Mouse (Mus musculus): Measurements from ENCODE around the gene Kansl1. TPM values are rescaled to one million over a fixed set of nuclear protein-coding genes. Genes with fewer than 3 reads are reported as not detected.

Gene Kansl1
- polyA plus RNA-seq, 1 experiment from 2014 or later = 19.3 TPM

GRCm38 (mm10) chr11:104435141-104435540 is 33.5 kb downstream of the Kansl1 start:
- H3K27ac ChIP-seq = no peak overlapping the region
- H3K4me1 ChIP-seq = peaks cover 33% of the 10 kb centered on the region
- WGBS = 39% methylated on average over 1 of the region's 1 CpGs
- no peaks in the 10 kb centered on the region for H3K27me3 ChIP-seq (ENCODE audit: insufficient read depth, poor library complexity, severe bottlenecking)
- no peak overlapping the region for H3K4me3 ChIP-seq
- H3K9me3 ChIP-seq = no peaks in the 10 kb centered on the region
- DNase-seq (ENCODE audit: low spot score) = no peak
- H3K36me3 ChIP-seq = no peaks in the 10 kb centered on the region

GRCm38 (mm10) chr11:104432251-104432650 is 36.4 kb downstream of the Kansl1 start:
- no peaks in the 10 kb centered on the region for H3K27me3 ChIP-seq (ENCODE audit: insufficient read depth, poor library complexity, severe bottlenecking)
- no peak overlapping the region for H3K4me3 ChIP-seq
- no peak for DNase-seq (ENCODE audit: low spot score)
- peaks cover 18% of the 10 kb centered on the region for H3K4me1 ChIP-seq
- no peak overlapping the region for H3K27ac ChIP-seq
- H3K9me3 ChIP-seq = no peaks in the 10 kb centered on the region
- 0 out of 2 replicates have a peak, but pooled peaks cover 9% of the 10 kb centered on the region for H3K36me3 ChIP-seq

GRCm38 (mm10) chr11:104431807-104432206 is 36.9 kb downstream of the Kansl1 start:
- no peak for DNase-seq (ENCODE audit: low spot score)
- Histone ChIP-seq H3K36me3 (0 out of 2 replicates have a peak, but pooled peaks cover 9% of the 10 kb centered on the region), H3K4me3 (no peak overlapping the region), H3K27ac (no peak overlapping the region), H3K4me1 (peaks cover 15% of the 10 kb centered on the region), H3K9me3 (no peaks in the 10 kb centered on the region), H3K27me3 (ENCODE audit: insufficient read depth, poor library complexity, severe bottlenecking) (no peaks in the 10 kb centered on the region)
- 85% methylated on average over 1 of the region's 1 CpGs for WGBS

- Histone ChIP-seq H3K27me3 (ENCODE audit: insufficient read depth, poor library complexity, severe bottlenecking) (no peaks in the 10 kb centered on the region), H3K9me3 (no peaks in the 10 kb centered on the region), H3K36me3 (peaks cover 39% of the 10 kb centered on the region), H3K4me1 (no peaks in the 10 kb centered on the region; the same call in 1 of the 2 replicates), H3K27ac (no peak overlapping the region), H3K4me3 (no peak overlapping the region)
- DNase-seq (ENCODE audit: low spot score) = no peak
- 82% methylated on average over 16 of the region's 16 CpGs for WGBS
Measured at GRCm38 (mm10) chr11:104424727-104425416, 43.8 kb downstream of the Kansl1 start.

- Histone ChIP-seq H3K36me3 (peaks cover 31% of the 10 kb centered on the region), H3K4me1 (no peaks in the 10 kb centered on the region), H3K9me3 (no peaks in the 10 kb centered on the region), H3K27me3 (ENCODE audit: insufficient read depth, poor library complexity, severe bottlenecking) (no peaks in the 10 kb centered on the region), H3K4me3 (no peak overlapping the region), H3K27ac (no peak overlapping the region)
- no peak for DNase-seq (ENCODE audit: low spot score)
Measured at GRCm38 (mm10) chr11:104412254-104412653, 56.4 kb downstream of the Kansl1 start.

- no peak overlapping the region for H3K4me3 ChIP-seq
- DNase-seq (ENCODE audit: low spot score) = no peak
- no peaks in the 10 kb centered on the region for H3K27me3 ChIP-seq (ENCODE audit: insufficient read depth, poor library complexity, severe bottlenecking)
- H3K4me1 ChIP-seq = no peaks in the 10 kb centered on the region
- H3K27ac ChIP-seq = no peak overlapping the region
- H3K36me3 ChIP-seq = peaks cover 27% of the 10 kb centered on the region
- WGBS = 89% methylated on average over 2 of the region's 2 CpGs
- no peaks in the 10 kb centered on the region for H3K9me3 ChIP-seq
Measured at GRCm38 (mm10) chr11:104407391-104407790, 61.3 kb downstream of the Kansl1 start.

GRCm38 (mm10) chr11:104400961-104401360 is 67.7 kb downstream of the Kansl1 start:
- Histone ChIP-seq H3K4me3 (no peak overlapping the region), H3K27me3 (ENCODE audit: insufficient read depth, poor library complexity, severe bottlenecking) (no peaks in the 10 kb centered on the region), H3K4me1 (peaks cover 8% of the 10 kb centered on the region; the same call in 1 of the 2 replicates), H3K27ac (no peak overlapping the region), H3K36me3 (peaks cover 24% of the 10 kb centered on the region), H3K9me3 (no peaks in the 10 kb centered on the region)
- WGBS = 57% methylated on average over 5 of the region's 5 CpGs
- DNase-seq (ENCODE audit: low spot score) = no peak

GRCm38 (mm10) chr11:104399459-104400216 is 69.0 kb downstream of the Kansl1 start:
- H3K27ac ChIP-seq = no peak overlapping the region

GRCm38 (mm10) chr11:104395648-104396047 is 73.0 kb downstream of the Kansl1 start:
- DNase-seq (ENCODE audit: low spot score) = no peak
- Histone ChIP-seq H3K36me3 (peaks cover 11% of the 10 kb centered on the region; the same call in 1 of the 2 replicates), H3K4me1 (peaks cover 8% of the 10 kb centered on the region; the same call in 1 of the 2 replicates), H3K9me3 (no peaks in the 10 kb centered on the region), H3K27ac (no peak overlapping the region), H3K4me3 (no peak overlapping the region), H3K27me3 (ENCODE audit: insufficient read depth, poor library complexity, severe bottlenecking) (no peaks in the 10 kb centered on the region)
- 98% methylated on average over 2 of the region's 2 CpGs for WGBS

More at GRCm38 (mm10) chr11:104399459-104400216, 69.0 kb downstream of the Kansl1 start:
- no peak for DNase-seq (ENCODE audit: low spot score)
- H3K4me3 ChIP-seq = no peak overlapping the region
- 79% methylated on average over 4 of the region's 4 CpGs for WGBS
- H3K27me3 ChIP-seq (ENCODE audit: insufficient read depth, poor library complexity, severe bottlenecking) = no peaks in the 10 kb centered on the region
- no peaks in the 10 kb centered on the region for H3K9me3 ChIP-seq
- peaks cover 26% of the 10 kb centered on the region for H3K36me3 ChIP-seq
- H3K4me1 ChIP-seq = peaks cover 8% of the 10 kb centered on the region; the same call in 1 of the 2 replicates

- H3K27me3 ChIP-seq (ENCODE audit: insufficient read depth, poor library complexity, severe bottlenecking) = no peaks in the 10 kb centered on the region
- H3K4me3 ChIP-seq = no peak overlapping the region
- H3K4me1 ChIP-seq = no peaks in the 10 kb centered on the region
- peaks cover 6% of the 10 kb centered on the region; the same call in 1 of the 2 replicates for H3K36me3 ChIP-seq
- no peak overlapping the region for H3K27ac ChIP-seq
- DNase-seq (ENCODE audit: low spot score) = no peak
- 88% methylated on average over 6 of the region's 6 CpGs for WGBS
- H3K9me3 ChIP-seq = no peaks in the 10 kb centered on the region
Measured at GRCm38 (mm10) chr11:104393196-104393595, 75.5 kb downstream of the Kansl1 start.

- 97% methylated on average over 1 of the region's 1 CpGs for WGBS
- H3K27me3 ChIP-seq (ENCODE audit: insufficient read depth, poor library complexity, severe bottlenecking) = no peaks in the 10 kb centered on the region
- H3K4me3 ChIP-seq = no peak overlapping the region
- H3K36me3 ChIP-seq = peaks cover 6% of the 10 kb centered on the region; the same call in 1 of the 2 replicates
- DNase-seq (ENCODE audit: low spot score) = no peak
- no peak overlapping the region for H3K27ac ChIP-seq
- H3K9me3 ChIP-seq = no peaks in the 10 kb centered on the region
- no peaks in the 10 kb centered on the region for H3K4me1 ChIP-seq
Measured at GRCm38 (mm10) chr11:104392153-104392552, 76.5 kb downstream of the Kansl1 start.

GRCm38 (mm10) chr11:104387284-104387683 is 81.4 kb downstream of the Kansl1 start:
- no peak overlapping the region for H3K27ac ChIP-seq
- no peaks in the 10 kb centered on the region for H3K9me3 ChIP-seq
- 86% methylated on average over 1 of the region's 1 CpGs for WGBS
- no peak for DNase-seq (ENCODE audit: low spot score)
- H3K36me3 ChIP-seq = no peaks in the 10 kb centered on the region
- no peak overlapping the region for H3K4me3 ChIP-seq
- H3K27me3 ChIP-seq (ENCODE audit: insufficient read depth, poor library complexity, severe bottlenecking) = no peaks in the 10 kb centered on the region
- no peaks in the 10 kb centered on the region for H3K4me1 ChIP-seq

GRCm38 (mm10) chr11:104386595-104386994 is 82.1 kb downstream of the Kansl1 start:
- no peak overlapping the region for H3K4me3 ChIP-seq
- H3K4me1 ChIP-seq = no peaks in the 10 kb centered on the region
- 90% methylated on average over 1 of the region's 1 CpGs for WGBS
- no peaks in the 10 kb centered on the region for H3K36me3 ChIP-seq
- no peaks in the 10 kb centered on the region for H3K9me3 ChIP-seq
- DNase-seq (ENCODE audit: low spot score) = no peak
- H3K27me3 ChIP-seq (ENCODE audit: insufficient read depth, poor library complexity, severe bottlenecking) = no peaks in the 10 kb centered on the region
- no peak overlapping the region for H3K27ac ChIP-seq

Data from heart, embryonic 10.5 days (tissue).